Mouse (Mus musculus) intestine, embryonic 16.5 days (tissue): ENCODE data around the gene Plcg1. TPM values are rescaled to one million over a fixed set of nuclear protein-coding genes. Genes with fewer than 3 reads are reported as not detected.

ENCODE experiments used
- ATAC-seq: fragments of 200-750 bp; cut with Nextera tagmentation; 2 replicates; pipeline ENCODE4 v1.8.0; 2017; ENCODE audit warnings: moderate TSS enrichment, moderate library complexity
- H3K27ac ChIP-seq: fragments of 300-500 bp; sonication (generic); 2 replicates; pipeline ENCODE4 v1.5.1; 2014; ENCODE audit warnings: mild to moderate bottlenecking, low read length
- H3K27me3 ChIP-seq: fragments of 300-500 bp; sonication (generic); replicated peaks from 2 replicates; pipeline ENCODE4 v1.6.1; 2014; ENCODE audit warnings: low read length, control low read depth, mixed read lengths; ENCODE audit not compliant: control insufficient read depth, insufficient read depth
- H3K36me3 ChIP-seq: fragments of 300-500 bp; sonication (generic); 2 replicates; pipeline ENCODE4 v1.6.1; 2014; ENCODE audit warnings: low read length, control low read depth; ENCODE audit not compliant: control insufficient read depth, insufficient read depth
- H3K4me1 ChIP-seq: fragments of 300-500 bp; sonication (generic); 2 replicates; pipeline ENCODE4 v1.6.1; 2014; ENCODE audit warnings: low read length, control low read depth, mixed read lengths; ENCODE audit not compliant: control insufficient read depth, insufficient read depth
- H3K4me2 ChIP-seq: fragments of 300-500 bp; sonication (generic); 2 replicates; pipeline ENCODE4 v1.6.1; 2014; ENCODE audit warnings: low read depth, low read length, control low read depth
- H3K4me3 ChIP-seq: fragments of 300-500 bp; sonication (generic); 2 replicates; pipeline ENCODE4 v1.5.1; 2014; ENCODE audit warnings: mild to moderate bottlenecking, low read length
- H3K9ac ChIP-seq: fragments of 300-500 bp; sonication (generic); 2 replicates; pipeline ENCODE4 v1.6.1; 2014; ENCODE audit warnings: low read depth, low read length
- H3K9me3 ChIP-seq: fragments of 300-500 bp; sonication (generic); 2 replicates; pipeline ENCODE4 v1.6.1; 2016; ENCODE audit warnings: low read length, control low read depth; ENCODE audit not compliant: control insufficient read depth
- WGBS: fragments of 180-500 bp; shearing (Covaris S2); extraction: QIAGEN DNeasy Blood & Tissue Kit; methylation state at CpG from one replicate; pipeline ENCODE4 v1.1.7; 2014; 5-methylcytosine and 5-hydroxymethylcytosine counted together
- polyA plus RNA-seq: library from polyadenylated mRNA; unstranded; fragments of >200 nt; fragmentation: Nextera tagmentation; extraction: Ambion mirVana; gene quantifications from 2 replicates; pipeline ENCODE4 v1.2.1, GENCODE M21; 2015

Gene Plcg1
- polyA plus RNA-seq, 1 experiment from 2014 or later = 16.5 TPM

GRCm38 (mm10) chr2:160802326-160802725, 71.2 kb downstream of the Plcg1 start:
- H3K27me3 ChIP-seq = no peaks in the 10 kb centered on the region
- H3K9me3 ChIP-seq = no peaks in the 10 kb centered on the region
- no peaks in the 10 kb centered on the region for H3K4me1 ChIP-seq
- WGBS = 71% methylated on average over 3 of the region's 3 CpGs
- no peak overlapping the region for H3K4me3 ChIP-seq
- ATAC-seq = no peak
- no peak overlapping the region for H3K4me2 ChIP-seq
- no peaks in the 10 kb centered on the region for H3K36me3 ChIP-seq
- no peak overlapping the region for H3K9ac ChIP-seq
- H3K27ac ChIP-seq = no peak overlapping the region

- no peak overlapping the region for H3K4me2 ChIP-seq
- 50% methylated on average over 4 of the region's 4 CpGs for WGBS
- H3K27ac ChIP-seq = no peak overlapping the region
- H3K27me3 ChIP-seq = no peaks in the 10 kb centered on the region
- no peak for ATAC-seq
- H3K36me3 ChIP-seq = no peaks in the 10 kb centered on the region
- no peaks in the 10 kb centered on the region for H3K9me3 ChIP-seq
- no peak overlapping the region for H3K9ac ChIP-seq
- no peak overlapping the region for H3K4me3 ChIP-seq
- H3K4me1 ChIP-seq = no peaks in the 10 kb centered on the region
Observed at GRCm38 (mm10) chr2:160804794-160805527, 73.9 kb downstream of the Plcg1 start.

- Histone ChIP-seq H3K4me1 (no peaks in the 10 kb centered on the region), H3K27me3 (no peaks in the 10 kb centered on the region), H3K9ac (no peak overlapping the region), H3K36me3 (no peaks in the 10 kb centered on the region), H3K9me3 (no peaks in the 10 kb centered on the region), H3K27ac (no peak overlapping the region), H3K4me2 (no peak overlapping the region), H3K4me3 (no peak overlapping the region)
- WGBS = 50% methylated on average over 3 of the region's 3 CpGs
- ATAC-seq = no peak
Observed at GRCm38 (mm10) chr2:160806091-160806521, 75.0 kb downstream of the Plcg1 start.

GRCm38 (mm10) chr2:160810376-160810775, 79.3 kb downstream of the Plcg1 start:
- Histone ChIP-seq H3K4me2 (no peak overlapping the region), H3K36me3 (no peaks in the 10 kb centered on the region), H3K4me3 (no peak overlapping the region), H3K9me3 (no peaks in the 10 kb centered on the region), H3K27me3 (no peaks in the 10 kb centered on the region), H3K9ac (no peak overlapping the region), H3K4me1 (no peaks in the 10 kb centered on the region), H3K27ac (no peak overlapping the region)
- no peak for ATAC-seq

- H3K27me3 ChIP-seq = no peaks in the 10 kb centered on the region
- H3K4me2 ChIP-seq = no peak overlapping the region
- no peak for ATAC-seq
- no peak overlapping the region for H3K9ac ChIP-seq
- no peaks in the 10 kb centered on the region for H3K9me3 ChIP-seq
- no peak overlapping the region for H3K27ac ChIP-seq
- H3K4me3 ChIP-seq = no peak overlapping the region
- H3K4me1 ChIP-seq = no peaks in the 10 kb centered on the region
- WGBS = 51% methylated on average over 1 of the region's 1 CpGs
- no peaks in the 10 kb centered on the region for H3K36me3 ChIP-seq
Observed at GRCm38 (mm10) chr2:160810802-160811201, 79.7 kb downstream of the Plcg1 start.

Other genes with a start within 250 kb of the Plcg1 start
- gene Top1, start 85.4 kb upstream of the Plcg1 start, polyA plus RNA-seq = 47.4 and 53.4 TPM in 2 replicates
- 5.9 and 6.6 TPM in 2 replicates for gene Zhx3, start 141.7 kb downstream of the Plcg1 start, polyA plus RNA-seq
- gene Lpin3, start 149.4 kb downstream of the Plcg1 start, polyA plus RNA-seq = 11.9 and 14.0 TPM in 2 replicates
- 24.4 and 24.8 TPM in 2 replicates for gene Emilin3, start 181.0 kb downstream of the Plcg1 start, polyA plus RNA-seq